Mouse (Mus musculus) heart, adult 10 weeks (tissue): ENCODE data around the gene Snrnp25. TPM values are rescaled to one million over a fixed set of nuclear protein-coding genes. Genes with fewer than 3 reads are reported as not detected.

ENCODE experiments used
- polyA plus RNA-seq: library from polyadenylated mRNA; stranded (reverse); fragments of 350-450 nt; fragmentation: Illumina TruSeq; extraction: RNeasy Lipid Tissue Mini Kit (QIAGEN cat#74804); gene quantifications from one replicate; pipeline ENCODE4 v1.2.3, GENCODE M21; 2014; ENCODE audit warnings: low read depth, low replicate concordance

The Snrnp25 gene
- polyA plus RNA-seq: 9.2 TPM

GRCm38 (mm10) chr11:32205058-32205873, at the start of gene Snrnp25:
Snrnp25 (plus strand) TSS chr11:32205415.

GRCm38 (mm10) chr11:32200075-32200601, 5.1 kb upstream of the Snrnp25 start, which contains the start of gene Il9r:
Il9r (minus strand) TSS chr11:32200279.

GRCm38 (mm10) chr11:32221951-32222409, 16.8 kb downstream of the Snrnp25 start, which contains the start of gene Rhbdf1:
Rhbdf1 (minus strand) TSS chr11:32222300.

GRCm38 (mm10) chr11:32226124-32226871, 21.1 kb downstream of the Snrnp25 start, which contains the start of gene Mpg:
Mpg (plus strand) TSS chr11:32226505.

Other genes with a start within 250 kb of the Snrnp25 start
- not detected for gene 4930524B15Rik, start 239.8 kb upstream of the Snrnp25 start, polyA plus RNA-seq
- 0.55 TPM for gene Nsg2, start 205.0 kb upstream of the Snrnp25 start, polyA plus RNA-seq
- gene Il9r, start 5.1 kb upstream of the Snrnp25 start, polyA plus RNA-seq: not detected
- 29.6 TPM for gene Rhbdf1, start 16.9 kb downstream of the Snrnp25 start, polyA plus RNA-seq
- 8.1 TPM for gene Mpg, start 21.1 kb downstream of the Snrnp25 start, polyA plus RNA-seq
- 28.0 TPM for gene Nprl3, start 62.3 kb downstream of the Snrnp25 start, polyA plus RNA-seq
- gene Hba-x, start 71.0 kb downstream of the Snrnp25 start, polyA plus RNA-seq: not detected
- 2,402 TPM for gene Hba-a1, start 78.1 kb downstream of the Snrnp25 start, polyA plus RNA-seq
- not detected for gene Hbq1b, start 81.5 kb downstream of the Snrnp25 start, polyA plus RNA-seq
- gene Hba-a2, start 91.1 kb downstream of the Snrnp25 start, polyA plus RNA-seq: 4,849 TPM
- 1.3 TPM for gene Hbq1a, start 94.7 kb downstream of the Snrnp25 start, polyA plus RNA-seq
- gene Sh3pxd2b, start 142.4 kb downstream of the Snrnp25 start, polyA plus RNA-seq: 4.0 TPM
- gene Ubtd2, start 250.0 kb downstream of the Snrnp25 start, polyA plus RNA-seq: 5.8 TPM